Mouse (Mus musculus) heart, adult 18-20 months (tissue): ENCODE measurements around the gene Ifng. TPM values are rescaled to one million over a fixed set of nuclear protein-coding genes. Genes with fewer than 3 reads are reported as not detected.

Source experiments
- DNase-seq, 2 experiments: peaks; one replicate each; pipeline ENCODE4 v3.0.0; 2021 to 2022; ENCODE audit warnings: mixed read lengths in 1 of 2
- total RNA-seq, 2 experiments: library from RNA; stranded (reverse); gene quantifications; 2 replicates each; pipeline ENCODE4 v1.2.3; 2021

Gene Ifng
- total RNA-seq, 2 experiments from 2014 or later: not detected

- DNase-seq: no peak
These were observed 39.3 kb downstream of the Ifng start for GRCm38 (mm10) chr10:118480118-118480517.

GRCm38 (mm10) chr10:118480793-118481192 lies 39.9 kb downstream of the Ifng start:
- DNase-seq: no peak

- DNase-seq: no peak
These were observed 53.3 kb downstream of the Ifng start for GRCm38 (mm10) chr10:118494109-118494508.

GRCm38 (mm10) chr10:118495362-118495761 lies 54.5 kb downstream of the Ifng start:
- DNase-seq: no peak

Other genes starting within 250 kb of the Ifng start
- gene Il22, start 236.1 kb upstream of the Ifng start, total RNA-seq: not detected
- under 1 TPM; 0.35 to 0.59 TPM for gene Gm32717, start 200.3 kb upstream of the Ifng start, total RNA-seq
- gene Gm32802, start 182.4 kb upstream of the Ifng start, total RNA-seq: under 1 TPM; 0.35 to 0.59 TPM
- gene Iltifb, start 146.0 kb upstream of the Ifng start, total RNA-seq: not detected
- gene Gm9040, start 114.1 kb upstream of the Ifng start, total RNA-seq: not detected
- gene Gm9044, start 108.6 kb upstream of the Ifng start, total RNA-seq: not detected
- not detected for gene Gm9045, start 103.2 kb upstream of the Ifng start, total RNA-seq
- not detected for gene Gm9046, start 97.8 kb upstream of the Ifng start, total RNA-seq
- gene Gm9048, start 92.4 kb upstream of the Ifng start, total RNA-seq: not detected
- gene Gm9049, start 86.9 kb upstream of the Ifng start, total RNA-seq: not detected